Mouse (Mus musculus): ENCODE measurements around the gene Pmpca. TPM values are rescaled to one million over a fixed set of nuclear protein-coding genes. Genes with fewer than 3 reads are reported as not detected.
"Not testable (repeated sequence)": the region's sequence is repeated elsewhere in the genome, so short reads cannot be mapped to it uniquely, and the experiment has no call there.

Pmpca gene
- total RNA-seq, 2 experiments from 2014 or later, result 50.1 to 52.8 TPM

- no peak for ATAC-seq (replicated peaks; ENCODE audit: poor library complexity)
Observed at GRCm38 (mm10) chr2:26367911-26368310, 21.2 kb upstream of the Pmpca start.

- no peak for ATAC-seq (replicated peaks; ENCODE audit: poor library complexity)
Observed at GRCm38 (mm10) chr2:26368572-26368971, 20.6 kb upstream of the Pmpca start.

GRCm38 (mm10) chr2:26372396-26372795 lies 16.7 kb upstream of the Pmpca start:
- ATAC-seq (replicated peaks; ENCODE audit: poor library complexity), result no peak

- peak; percentile 99 for ATAC-seq (replicated peaks; ENCODE audit: poor library complexity)
Observed at GRCm38 (mm10) chr2:26380131-26380771, 8.9 kb upstream of the Pmpca start, which contains the start of gene Snapc4. Gene Snapc4, minus strand, starts transcription at chr2:26380653.

GRCm38 (mm10) chr2:26380871-26381270 lies 8.3 kb upstream of the Pmpca start:
- not testable (repeated sequence) for ATAC-seq (replicated peaks; ENCODE audit: poor library complexity)

GRCm38 (mm10) chr2:26387713-26388112 lies 1.4 kb upstream of the Pmpca start:
- no peak for ATAC-seq (replicated peaks; ENCODE audit: poor library complexity)

- no peak for ATAC-seq (replicated peaks; ENCODE audit: poor library complexity)
Observed at GRCm38 (mm10) chr2:26388682-26389153, 421 bp upstream of the Pmpca start.

- ATAC-seq (replicated peaks; ENCODE audit: poor library complexity), result no peak
Observed at GRCm38 (mm10) chr2:26390954-26391353, 1.8 kb downstream of the Pmpca start.

GRCm38 (mm10) chr2:26391617-26392016 lies 2.5 kb downstream of the Pmpca start:
- no peak for ATAC-seq (replicated peaks; ENCODE audit: poor library complexity)

- no peak for ATAC-seq (replicated peaks; ENCODE audit: poor library complexity)
Observed at GRCm38 (mm10) chr2:26398978-26399377, 9.8 kb downstream of the Pmpca start.

GRCm38 (mm10) chr2:26399647-26400046 lies 10.5 kb downstream of the Pmpca start:
- ATAC-seq (replicated peaks; ENCODE audit: poor library complexity), result no peak

- no peak for ATAC-seq (replicated peaks; ENCODE audit: poor library complexity)
Observed at GRCm38 (mm10) chr2:26400296-26400695, 11.2 kb downstream of the Pmpca start.

- no peak for ATAC-seq (replicated peaks; ENCODE audit: poor library complexity)
Observed at GRCm38 (mm10) chr2:26401023-26401422, 11.9 kb downstream of the Pmpca start.

- ATAC-seq (replicated peaks; ENCODE audit: poor library complexity), result no peak
Observed at GRCm38 (mm10) chr2:26402265-26402664, 13.1 kb downstream of the Pmpca start.

GRCm38 (mm10) chr2:26403306-26403705 lies 14.2 kb downstream of the Pmpca start:
- ATAC-seq (replicated peaks; ENCODE audit: poor library complexity), result no peak

- peak; percentile 98 for ATAC-seq (replicated peaks; ENCODE audit: poor library complexity)
Observed at GRCm38 (mm10) chr2:26408515-26409356, 19.6 kb downstream of the Pmpca start, which contains the start of gene Inpp5e. Gene Inpp5e, minus strand, starts transcription at chr2:26409203.

- no peak for ATAC-seq (replicated peaks; ENCODE audit: poor library complexity)
Observed at GRCm38 (mm10) chr2:26409362-26409761, 20.2 kb downstream of the Pmpca start.

GRCm38 (mm10) chr2:26410091-26410490 lies 21.0 kb downstream of the Pmpca start:
- ATAC-seq (replicated peaks; ENCODE audit: poor library complexity), result no peak

- no peak for ATAC-seq (replicated peaks; ENCODE audit: poor library complexity)
Observed at GRCm38 (mm10) chr2:26410931-26411411, 21.8 kb downstream of the Pmpca start.

- no peak for ATAC-seq (replicated peaks; ENCODE audit: poor library complexity)
Observed at GRCm38 (mm10) chr2:26417066-26417465, 27.9 kb downstream of the Pmpca start.

- ATAC-seq (replicated peaks; ENCODE audit: poor library complexity), result no peak
Observed at GRCm38 (mm10) chr2:26418120-26418519, 29.0 kb downstream of the Pmpca start.

GRCm38 (mm10) chr2:26421969-26422368 lies 32.8 kb downstream of the Pmpca start:
- no peak for ATAC-seq (replicated peaks; ENCODE audit: poor library complexity)
